Mouse (Mus musculus): ENCODE data around the gene Gapdhs. TPM values are rescaled to one million over a fixed set of nuclear protein-coding genes. Genes with fewer than 3 reads are reported as not detected.

Gene Gapdhs
- polyA plus RNA-seq, 1 experiment from 2014 or later = not detected

Other genes starting within 250 kb of the Gapdhs start
- 0.09 to 0.30 TPM (median 0.16 TPM) in 3 replicates for gene Arhgap33, start 208.6 kb downstream of the Gapdhs start, polyA plus RNA-seq (2018)
- gene Hspb6, start 191.5 kb downstream of the Gapdhs start, polyA plus RNA-seq (2018) = 3.0 to 7.5 TPM (median 3.9 TPM) in 3 replicates
- 1.8 to 5.6 TPM (median 2.0 TPM) in 3 replicates for gene Proser3, start 191.4 kb downstream of the Gapdhs start, polyA plus RNA-seq (2018)
- gene Lin37, start 183.8 kb downstream of the Gapdhs start, polyA plus RNA-seq (2018) = 18.0 to 27.7 TPM (median 25.4 TPM) in 3 replicates
- 61.4 to 79.9 TPM (median 65.3 TPM) in 3 replicates for gene U2af1l4, start 180.4 kb downstream of the Gapdhs start, polyA plus RNA-seq (2018)
- gene Gm49396, start 180.3 kb downstream of the Gapdhs start, polyA plus RNA-seq (2018) = 0.69 to 3.4 TPM (median 0.84 TPM) in 3 replicates
- gene Psenen, start 180.1 kb downstream of the Gapdhs start, polyA plus RNA-seq (2018) = 123 to 220 TPM (median 157 TPM) in 3 replicates
- 0.68 TPM in 1 of 3 replicates, not detected in the others for gene Igflr1, start 178.3 kb downstream of the Gapdhs start, polyA plus RNA-seq (2018)
- 13.9 to 35.4 TPM (median 16.1 TPM) in 3 replicates for gene Kmt2b, start 155.0 kb downstream of the Gapdhs start, polyA plus RNA-seq (2018)
- gene Zbtb32, start 144.8 kb downstream of the Gapdhs start, polyA plus RNA-seq (2018) = 0.14 TPM in 1 of 3 replicates, not detected in the others
- 0.46 TPM in 1 of 3 replicates, not detected in the others for gene Upk1a, start 130.8 kb downstream of the Gapdhs start, polyA plus RNA-seq (2018)
- gene Cox6b1, start 117.5 kb downstream of the Gapdhs start, polyA plus RNA-seq (2018) = 333 to 597 TPM (median 504 TPM) in 3 replicates
- gene Etv2, start 107.8 kb downstream of the Gapdhs start, polyA plus RNA-seq (2018) = not detected in 3 replicates
- 49.7 to 73.5 TPM (median 66.3 TPM) in 3 replicates for gene Rbm42, start 93.4 kb downstream of the Gapdhs start, polyA plus RNA-seq (2018)
- 4.8 to 11.7 TPM (median 6.3 TPM) in 3 replicates for gene Haus5, start 78.7 kb downstream of the Gapdhs start, polyA plus RNA-seq (2018)
- gene Pmis2, start 72.1 kb downstream of the Gapdhs start, polyA plus RNA-seq (2018) = not detected in 3 replicates
- gene 2200002J24Rik, start 44.8 kb downstream of the Gapdhs start, polyA plus RNA-seq (2018) = not detected in 3 replicates
- not detected in 3 replicates for gene Atp4a, start 31.5 kb downstream of the Gapdhs start, polyA plus RNA-seq (2018)
- gene Tmem147, start 14.1 kb downstream of the Gapdhs start, polyA plus RNA-seq (2018) = 24.1 to 98.6 TPM (median 72.6 TPM) in 3 replicates
- 0.54 to 2.3 TPM (median 1.5 TPM) in 3 replicates for gene Sbsn, start 7.8 kb upstream of the Gapdhs start, polyA plus RNA-seq (2018)
- 0.37 TPM in 1 of 3 replicates, not detected in the others for gene Dmkn, start 20.1 kb upstream of the Gapdhs start, polyA plus RNA-seq (2018)
- gene Krtdap, start 44.2 kb upstream of the Gapdhs start, polyA plus RNA-seq (2018) = not detected in 3 replicates
- gene Ffar2, start 80.1 kb upstream of the Gapdhs start, polyA plus RNA-seq (2018) = 0.10 TPM in 1 of 3 replicates, not detected in the others
- not detected in 3 replicates for gene Ffar3, start 112.5 kb upstream of the Gapdhs start, polyA plus RNA-seq (2018)
- not detected in 3 replicates for gene Ffar1, start 117.9 kb upstream of the Gapdhs start, polyA plus RNA-seq (2018)
- gene Cd22, start 136.7 kb upstream of the Gapdhs start, polyA plus RNA-seq (2018) = 15.6 to 31.6 TPM (median 22.5 TPM) in 3 replicates
- gene Mag, start 171.2 kb upstream of the Gapdhs start, polyA plus RNA-seq (2018) = 0.43 to 1.9 TPM (median 0.78 TPM) in 3 replicates
- gene Hamp2, start 181.0 kb upstream of the Gapdhs start, polyA plus RNA-seq (2018) = not detected in 3 replicates
- not detected in 3 replicates for gene Hamp, start 200.4 kb upstream of the Gapdhs start, polyA plus RNA-seq (2018)
- 95.7 to 263 TPM (median 152 TPM) in 3 replicates for gene Usf2, start 213.1 kb upstream of the Gapdhs start, polyA plus RNA-seq (2018)
- gene Lsr, start 229.8 kb upstream of the Gapdhs start, polyA plus RNA-seq (2018) = 0.29 to 2.2 TPM (median 0.38 TPM) in 3 replicates
- 0.21 to 0.26 TPM in 2 of 3 replicates, not detected in the other for gene Fam187b, start 230.1 kb upstream of the Gapdhs start, polyA plus RNA-seq (2018)

Measured in macrophage (primary cell).